Comparison of ENCODE assay signal across 25 mouse cellular contexts in the genomic region with DNA sequence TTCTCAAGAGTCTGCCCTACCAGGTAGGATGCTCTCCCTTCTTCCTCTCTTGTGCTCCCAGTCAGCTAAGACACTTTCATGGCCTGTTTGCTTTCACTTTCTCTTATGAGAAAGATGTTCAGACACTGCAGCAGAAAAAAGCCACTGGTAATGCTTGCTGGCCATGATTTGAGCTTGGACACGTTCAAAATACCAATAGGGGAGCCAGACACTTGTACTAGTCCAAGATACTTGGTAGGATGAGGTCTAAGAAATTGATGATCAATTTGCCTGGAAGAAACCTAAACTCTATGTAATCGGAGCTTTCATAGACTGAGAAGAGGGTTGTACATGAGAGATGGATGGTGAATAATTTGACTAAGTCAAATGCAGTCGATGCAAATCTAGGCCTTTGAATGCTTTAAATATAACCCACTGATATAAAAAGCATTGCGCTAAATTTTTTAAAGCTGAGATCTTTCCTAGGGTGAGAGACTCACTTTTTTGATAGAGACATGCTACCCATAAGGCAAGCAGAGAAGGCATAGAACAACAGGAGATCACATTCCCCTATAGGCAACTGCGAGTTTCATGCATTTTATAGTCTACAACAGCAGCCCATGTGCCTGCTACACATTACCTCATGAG. TPM values are rescaled to one million over a fixed set of nuclear protein-coding genes. Genes with fewer than 3 reads are reported as not detected.
DNase-seq lines count a peak whose midpoint lies in the region; ATAC-seq and TF ChIP-seq lines count a peak whose summit lies in the region.
"Had no signal": no experiment of that assay in that cellular context is flagged by ENCODE, and none has a peak within 500 bp of the region (broad histone marks: within the 10 kb centered on the region; RNA-seq: fewer than 3 reads in every experiment).

No protein-coding gene starts in this region.

- DNase-seq in CD4-positive, CD25-positive, alpha-beta regulatory T cell, adult 2 months (ENCODE audit: low read depth, low spot score), result peak; percentile 2
- DNase-seq in left cerebral cortex, adult 2 months (ENCODE audit: extremely low spot score in 1 of 2, low spot score in 2 of 2), result no peak
- no peak for DNase-seq in left cerebral cortex, postnatal 4 days
- DNase-seq in brain, adult 2 months (ENCODE audit: low read depth, low spot score), result peak; percentile 35
- no peak for DNase-seq in midbrain, embryonic 14.5 days
- DNase-seq: adrenal gland, postnatal 10 days; adrenal gland, postnatal 36 days; cerebellum, adult 11 months; cerebellum, adult 2 months; cerebellum, postnatal 14 days; gastrocnemius, postnatal 36 days; heart, adult 18-20 months; heart, postnatal 14 days; heart, postnatal 4 days had no signal

- no peak for ATAC-seq in CD4-positive, CD25-positive, alpha-beta regulatory T cell, adult 4 months
- ATAC-seq in midbrain, embryonic 14.5 days (ENCODE audit: low FRiP score, low TSS enrichment), result no peak
- no peak for ATAC-seq in granulocyte monocyte progenitor cell, adult 5-6 weeks (replicated peaks; ENCODE audit: poor library complexity, severe bottlenecking)
- ATAC-seq: forebrain, embryonic 13.5 days; forebrain, embryonic 16.5 days; hindbrain, postnatal 0 days; intestine, postnatal 0 days; Patski had no signal

- WGBS in midbrain, embryonic 14.5 days, result 92% methylated on average over 5 of the region's 5 CpGs

- H3K27ac ChIP-seq in left cerebral cortex, adult 2 months, result peak overlapping the region; percentile 54
- H3K27ac ChIP-seq in midbrain, embryonic 14.5 days (replicated peaks; ENCODE audit: low read depth, low read length), result no peak overlapping the region
- H3K27ac ChIP-seq: forebrain, embryonic 10.5 days; forebrain, embryonic 13.5 days; heart, embryonic 13.5 days; hindbrain, embryonic 14.5 days; hindbrain, postnatal 0 days had no signal

- no peaks in the 10 kb centered on the region for H3K9me3 ChIP-seq in midbrain, embryonic 14.5 days (ENCODE audit: control insufficient read depth, low read length)
- H3K9me3 ChIP-seq: forebrain, embryonic 10.5 days; forebrain, embryonic 13.5 days; G1E; heart, embryonic 13.5 days had no signal

- no peaks in the 10 kb centered on the region for H3K36me3 ChIP-seq in midbrain, embryonic 14.5 days (ENCODE audit: control insufficient read depth, insufficient read depth, low read length)
- H3K36me3 ChIP-seq: forebrain, embryonic 10.5 days; G1E; heart, embryonic 13.5 days had no signal

- no peak overlapping the region for H3K4me2 ChIP-seq in midbrain, embryonic 14.5 days (ENCODE audit: low read length)
- H3K4me2 ChIP-seq: forebrain, embryonic 13.5 days; heart, embryonic 13.5 days; hindbrain, embryonic 14.5 days had no signal

- intact Hi-C loops in left cerebral cortex, adult 2 months (cut with DNase I), result no loop called here
- intact Hi-C loops in left cerebral cortex, postnatal 4 days (cut with DNase I), result no loop called here

- H3K4me3 ChIP-seq in left cerebral cortex, adult 2 months, result no peak overlapping the region
- no peak overlapping the region for H3K4me3 ChIP-seq in midbrain, embryonic 14.5 days (replicated peaks; ENCODE audit: low read depth, low read length)
- H3K4me3 ChIP-seq: forebrain, embryonic 10.5 days; forebrain, embryonic 13.5 days; heart, embryonic 13.5 days had no signal

- no peak for TF ChIP-seq CTCF in left cerebral cortex, adult 2 months (IDR thresholded peaks at IDR 0.05)

- no peak overlapping the region for H3K9ac ChIP-seq in midbrain, embryonic 14.5 days (replicated peaks; ENCODE audit: low read length)
- H3K9ac ChIP-seq: forebrain, embryonic 13.5 days; heart, embryonic 13.5 days; hindbrain, embryonic 14.5 days had no signal

- no peaks in the 10 kb centered on the region; the same call in 1 of the 2 replicates for H3K4me1 ChIP-seq in midbrain, embryonic 14.5 days (ENCODE audit: control insufficient read depth, insufficient read depth, low read length)
- H3K4me1 ChIP-seq: forebrain, embryonic 10.5 days had no signal

- no peaks in the 10 kb centered on the region for H3K27me3 ChIP-seq in midbrain, embryonic 14.5 days (ENCODE audit: control insufficient read depth, insufficient read depth, low read length)
- H3K27me3 ChIP-seq: forebrain, embryonic 13.5 days had no signal

RNA-seq across cellular contexts. Expression of a gene that starts 27.6 kb away (rescaled TPM):
- polyA plus RNA-seq in CD4-positive, CD25-positive, alpha-beta regulatory T cell, adult 4 months (2017; shearing (Covaris generic)), result under 1 TPM in 1 of 2 experiments, not detected in 1; 0.07 TPM
- total RNA-seq in left cerebral cortex, adult 2 months (2021), result 10 to 100 TPM; 52.6 to 59.1 TPM
- 100 to 1,000 TPM; 152 to 158 TPM for total RNA-seq in left cerebral cortex, postnatal 4 days (2021)
- 44.1 and 45.2 TPM in 2 replicates for polyA plus RNA-seq in midbrain, embryonic 14.5 days (2014; fragmentation: Nextera tagmentation; extraction: Ambion mirVana)
- total RNA-seq in granulocyte monocyte progenitor cell, adult 5-6 weeks (2014; fragmentation: Nextera tagmentation), result not detected in 2 replicates
- total RNA-seq in granulocyte monocyte progenitor cell, adult 5-6 weeks (2017), result 0.13 TPM in 1 of 2 replicates, not detected in the other
- total RNA-seq: G1E had no signal
- polyA plus RNA-seq: G1E had no signal

Comparison
In these comparisons a context has a peak if more than half of its experiments do, and no peak if none do; other contexts are left out.
1. DNase-seq: peak in CD4-positive, CD25-positive, alpha-beta regulatory T cell, adult 2 months (single experiment) and brain, adult 2 months (single experiment); none in left cerebral cortex, adult 2 months (0 of 2), left cerebral cortex, postnatal 4 days (single experiment) and midbrain, embryonic 14.5 days (single experiment).
2. RNA of a gene that starts 27.6 kb away (total RNA-seq): 152 to 158 TPM in left cerebral cortex, postnatal 4 days and 52.6 to 59.1 TPM in left cerebral cortex, adult 2 months; 0.13 TPM in granulocyte monocyte progenitor cell, adult 5-6 weeks; every median in the first group is over 10 times any median in the second.